Mouse (Mus musculus) embryo, embryonic 11.5 days (tissue): ENCODE data around the gene Adcy4.

ENCODE experiments used
- DNase-seq: peaks from one replicate; pipeline ENCODE4 v3.0.0-alpha.2; 2012; ENCODE audit warnings: low read depth, low spot score

Gene Adcy4

GRCm38 (mm10) chr14:55783958-55784235 lies at the start of gene Adcy4:
Gene Adcy4 (minus strand): TSS chr14:55784095.
- DNase-seq = no peak

- DNase-seq = no peak
These were observed 49.2 kb upstream of the Adcy4 start for GRCm38 (mm10) chr14:55833126-55833525.

GRCm38 (mm10) chr14:55830331-55830730 lies 46.4 kb upstream of the Adcy4 start:
- no peak for DNase-seq

DNA sequence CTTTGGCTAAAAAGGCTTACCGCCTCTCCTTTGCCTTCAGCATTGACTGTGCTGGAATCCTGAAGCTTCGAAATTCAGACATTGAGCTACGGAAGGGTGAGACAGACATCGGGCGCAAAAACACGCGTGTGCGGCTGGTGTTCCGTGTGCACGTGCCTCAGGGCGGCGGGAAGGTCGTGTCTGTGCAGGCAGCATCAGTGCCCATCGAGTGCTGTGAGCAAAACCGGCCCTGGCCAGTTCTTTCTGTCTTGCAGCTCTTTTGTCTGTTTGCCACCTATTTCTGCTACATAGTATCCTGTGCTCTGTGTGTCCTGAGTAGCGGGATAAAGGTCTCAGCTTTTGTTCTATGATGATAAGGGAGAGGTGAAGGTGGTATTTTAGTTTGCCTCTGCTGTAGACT lies 46.0 kb upstream of the Adcy4 start:
- DNase-seq = no peak

- no peak for DNase-seq
These were observed 44.9 kb upstream of the Adcy4 start for GRCm38 (mm10) chr14:55828716-55829263.

- no peak for DNase-seq
These were observed 42.9 kb upstream of the Adcy4 start for GRCm38 (mm10) chr14:55826551-55827340.

DNA sequence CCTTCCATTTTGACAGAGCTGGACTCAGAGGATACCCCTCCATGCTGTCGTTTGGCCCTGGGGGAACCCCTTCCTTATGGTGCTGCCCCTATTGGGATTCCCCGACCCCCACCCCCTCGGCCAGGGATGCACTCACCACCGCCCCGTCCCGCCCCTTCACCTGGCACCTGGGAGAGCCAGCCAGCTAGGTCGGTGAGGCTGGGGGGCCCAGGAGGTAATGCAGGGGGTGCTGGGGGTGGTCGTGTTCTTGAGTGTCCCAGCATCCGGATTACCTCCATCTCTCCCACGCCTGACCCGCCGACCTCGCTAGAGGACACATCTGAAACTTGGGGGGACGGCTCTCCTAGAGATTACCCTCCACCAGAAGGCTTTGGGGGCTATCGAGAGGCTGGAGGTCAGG lies 42.2 kb upstream of the Adcy4 start:
- no peak for DNase-seq

DNA sequence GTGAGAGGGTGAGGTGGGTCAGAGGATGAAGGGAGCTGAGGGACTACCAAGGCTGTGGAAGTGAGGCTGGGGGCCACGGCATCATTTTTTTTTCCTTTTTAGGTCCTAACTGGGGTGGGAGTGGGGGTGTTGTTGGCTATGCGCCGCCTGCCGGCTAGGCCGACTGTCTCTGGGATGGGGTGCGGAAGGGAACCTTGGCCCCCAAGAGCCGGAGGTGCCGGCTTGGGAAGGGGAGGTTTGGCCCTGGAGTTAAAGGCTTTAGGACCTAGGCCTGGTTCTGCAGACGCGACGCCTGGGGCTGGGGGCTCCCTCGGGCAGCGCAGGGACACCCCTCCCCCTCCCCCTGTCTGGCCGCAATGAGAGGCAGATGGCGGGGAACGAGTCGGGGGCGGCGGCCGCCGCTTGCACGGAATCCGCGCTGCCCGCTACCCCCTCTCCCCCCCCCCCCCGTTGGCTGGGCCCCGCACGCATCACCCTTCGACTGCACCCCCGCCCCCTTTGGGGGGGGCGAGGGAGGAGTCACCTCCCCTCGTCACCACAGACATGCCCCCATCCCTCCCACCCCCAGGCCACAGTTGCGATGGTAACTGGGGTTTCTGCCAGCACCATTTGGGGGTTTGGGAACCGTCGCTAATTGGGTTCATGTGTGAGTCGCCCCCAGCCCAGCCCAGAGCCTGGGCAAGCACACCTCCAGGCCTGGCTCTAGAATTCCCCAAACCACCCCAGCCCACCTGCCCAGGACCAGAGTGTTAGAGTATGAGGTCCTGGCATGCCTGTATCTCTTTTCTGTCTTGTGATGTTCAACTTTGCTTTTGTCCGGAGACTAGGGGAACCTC lies 41.5 kb upstream of the Adcy4 start:
- no peak for DNase-seq

- DNase-seq = peak; percentile 57
These were observed 40.8 kb upstream of the Adcy4 start for GRCm38 (mm10) chr14:55824481-55825215.

DNA sequence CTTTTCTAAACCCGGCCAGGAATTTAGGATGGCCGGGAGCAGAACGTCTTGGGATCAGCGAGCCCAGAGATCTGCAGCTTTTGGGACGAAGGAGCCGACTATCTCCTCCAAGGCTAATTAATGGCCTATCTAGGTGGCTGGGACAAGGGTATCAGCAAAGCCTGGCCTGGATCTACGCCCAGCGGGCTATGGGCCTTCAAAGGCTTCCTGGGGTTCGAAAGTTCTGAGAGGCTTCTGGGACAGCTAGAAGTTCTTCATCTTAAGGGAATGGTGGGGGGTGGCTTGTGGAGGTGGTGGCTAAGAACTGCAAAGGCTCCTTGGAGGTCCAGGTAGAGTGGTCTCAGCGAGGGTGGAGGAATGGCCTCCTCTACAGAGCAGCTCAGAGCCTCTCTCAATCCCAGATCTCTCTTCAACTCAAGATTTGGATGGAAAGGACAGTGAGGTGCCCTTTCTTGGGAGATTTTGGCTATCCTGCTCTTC lies 40.1 kb upstream of the Adcy4 start:
- no peak for DNase-seq

GRCm38 (mm10) chr14:55822991-55823762 lies 39.3 kb upstream of the Adcy4 start, which contains the start of gene Nfatc4:
Gene Nfatc4 (plus strand): TSS chr14:55823144.
- peak; percentile 90 for DNase-seq

- DNase-seq = peak; percentile 80
These were observed 38.6 kb upstream of the Adcy4 start for GRCm38 (mm10) chr14:55822435-55822990.

DNA sequence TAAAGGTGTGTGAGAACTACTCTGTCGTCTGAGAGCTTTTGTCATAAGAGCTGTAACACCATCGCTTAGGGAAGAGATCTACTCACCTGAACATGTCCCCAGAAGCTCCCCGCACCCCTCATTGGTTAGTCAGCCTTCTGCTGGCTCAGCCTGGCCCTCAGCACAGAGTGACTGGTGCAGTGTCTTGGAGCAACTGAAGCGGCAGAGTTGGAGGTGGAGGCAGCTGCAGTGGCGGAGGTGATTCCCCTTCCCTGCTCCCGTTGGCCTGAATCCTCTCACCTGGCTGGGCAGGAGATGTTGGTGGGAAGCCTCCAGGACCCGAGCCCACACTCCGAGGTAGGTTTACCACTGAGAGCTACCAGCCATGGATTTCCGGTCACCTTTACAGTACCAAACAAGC lies 36.7 kb upstream of the Adcy4 start:
- no peak for DNase-seq

- no peak for DNase-seq
These were observed 36.0 kb upstream of the Adcy4 start for GRCm38 (mm10) chr14:55819845-55820405.

DNA sequence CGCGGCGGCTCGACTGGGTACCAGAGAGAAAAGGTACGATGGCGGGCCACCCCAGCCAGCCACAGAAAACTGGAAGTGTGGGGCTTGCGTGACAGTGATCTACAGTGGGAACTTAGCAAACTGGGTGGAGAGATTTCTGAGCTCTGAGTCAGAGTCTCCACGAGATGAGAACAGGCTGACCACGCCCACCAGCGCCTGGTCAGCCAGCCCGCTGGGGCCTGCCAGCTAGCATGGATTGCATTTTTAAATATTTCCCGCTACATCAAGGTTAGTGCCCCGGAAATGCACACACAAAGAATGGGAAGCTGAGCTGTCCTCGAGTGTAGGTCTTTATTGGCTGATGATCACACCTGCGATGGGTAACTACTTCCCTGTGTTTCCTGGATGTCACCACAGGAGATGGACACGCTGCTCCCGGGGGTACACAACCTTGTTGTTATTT lies 31.4 kb upstream of the Adcy4 start:
- DNase-seq = no peak

DNA sequence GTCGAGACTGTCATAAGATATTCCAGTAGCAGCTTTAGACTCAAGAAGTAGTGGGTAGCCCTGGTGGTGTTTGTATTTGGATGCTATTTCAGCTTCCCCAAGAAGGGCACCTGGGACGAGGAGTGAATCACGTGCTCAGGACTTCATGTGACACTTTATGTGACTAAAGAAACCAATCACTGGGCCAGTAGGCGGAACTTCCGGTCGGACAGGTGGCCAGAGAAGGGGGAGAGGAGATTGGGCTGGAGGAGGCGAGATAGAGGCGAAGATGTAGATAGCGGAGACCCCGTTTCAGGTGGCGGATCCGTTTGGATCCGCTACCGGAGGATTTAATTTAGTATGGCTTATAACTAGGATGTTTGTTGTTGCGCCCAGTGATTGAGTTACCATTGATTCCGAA lies 31.0 kb upstream of the Adcy4 start:
- peak; percentile 76 for DNase-seq

- no peak for DNase-seq
These were observed 11.7 kb upstream of the Adcy4 start for GRCm38 (mm10) chr14:55795380-55796163.

- no peak for DNase-seq
These were observed 10.1 kb upstream of the Adcy4 start for GRCm38 (mm10) chr14:55793946-55794345.

GRCm38 (mm10) chr14:55793461-55793860 lies 9.6 kb upstream of the Adcy4 start:
- DNase-seq = no peak
